Mouse (Mus musculus): Measurements from ENCODE around the gene Erich4.

Gene Erich4

GRCm38 (mm10) chr7:25623857-25624370 lies 8.2 kb upstream of the Erich4 start:
- DNase-seq (ENCODE audit: low read depth, low spot score) = no peak

GRCm38 (mm10) chr7:25620751-25621150 lies 5.1 kb upstream of the Erich4 start:
- no peak for DNase-seq (ENCODE audit: low read depth, low spot score)

- DNase-seq (ENCODE audit: low read depth, low spot score) = no peak
Measured at GRCm38 (mm10) chr7:25620101-25620500, 4.4 kb upstream of the Erich4 start.

GRCm38 (mm10) chr7:25619722-25619991 lies 4.0 kb upstream of the Erich4 start:
- no peak for DNase-seq (ENCODE audit: low read depth, low spot score)

GRCm38 (mm10) chr7:25618865-25619721 lies 3.4 kb upstream of the Erich4 start, which contains the start of gene Dmac2:
Dmac2 (plus strand) TSS chr7:25619414.
- DNase-seq (ENCODE audit: low read depth, low spot score) = peak; percentile 88

DNA sequence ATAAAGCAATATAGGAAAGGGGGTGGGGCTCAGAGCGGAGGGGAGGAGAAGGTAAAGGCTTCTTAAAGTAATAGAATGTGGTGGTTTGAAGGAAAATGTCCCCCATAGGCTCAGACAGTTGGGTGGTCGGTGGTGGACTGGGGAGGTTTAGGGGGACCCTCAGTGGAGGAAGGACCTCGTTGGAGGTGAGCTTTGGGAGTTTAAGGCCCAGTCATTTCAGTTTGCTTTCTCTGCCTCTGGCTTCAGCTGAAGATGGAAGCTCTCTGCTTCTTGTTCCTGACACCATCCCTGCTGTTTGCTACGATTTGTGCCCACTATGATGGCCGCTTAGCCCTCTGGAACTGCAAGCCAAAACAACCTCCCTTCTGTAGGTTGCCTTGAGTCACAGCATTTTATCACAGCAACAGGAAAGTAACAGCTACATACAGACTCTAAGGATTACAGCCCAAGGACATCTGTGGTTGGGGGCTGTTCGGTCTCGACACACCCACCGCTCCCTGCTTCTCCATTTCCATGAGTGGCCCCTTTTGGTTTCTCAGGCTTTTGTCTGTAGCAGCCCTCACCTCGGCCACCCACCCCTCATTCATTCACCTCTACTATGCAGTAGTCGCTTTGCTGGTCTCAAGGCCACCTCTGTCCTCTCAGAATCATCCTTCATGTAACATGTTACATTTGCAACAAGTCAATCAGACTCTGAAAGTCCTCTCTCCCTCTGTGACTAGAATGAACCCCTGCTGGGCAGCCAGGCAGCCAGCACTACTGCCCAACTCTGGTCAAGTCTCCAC lies 1.9 kb upstream of the Erich4 start:
- DNase-seq (ENCODE audit: low read depth, low spot score) = no peak

DNA sequence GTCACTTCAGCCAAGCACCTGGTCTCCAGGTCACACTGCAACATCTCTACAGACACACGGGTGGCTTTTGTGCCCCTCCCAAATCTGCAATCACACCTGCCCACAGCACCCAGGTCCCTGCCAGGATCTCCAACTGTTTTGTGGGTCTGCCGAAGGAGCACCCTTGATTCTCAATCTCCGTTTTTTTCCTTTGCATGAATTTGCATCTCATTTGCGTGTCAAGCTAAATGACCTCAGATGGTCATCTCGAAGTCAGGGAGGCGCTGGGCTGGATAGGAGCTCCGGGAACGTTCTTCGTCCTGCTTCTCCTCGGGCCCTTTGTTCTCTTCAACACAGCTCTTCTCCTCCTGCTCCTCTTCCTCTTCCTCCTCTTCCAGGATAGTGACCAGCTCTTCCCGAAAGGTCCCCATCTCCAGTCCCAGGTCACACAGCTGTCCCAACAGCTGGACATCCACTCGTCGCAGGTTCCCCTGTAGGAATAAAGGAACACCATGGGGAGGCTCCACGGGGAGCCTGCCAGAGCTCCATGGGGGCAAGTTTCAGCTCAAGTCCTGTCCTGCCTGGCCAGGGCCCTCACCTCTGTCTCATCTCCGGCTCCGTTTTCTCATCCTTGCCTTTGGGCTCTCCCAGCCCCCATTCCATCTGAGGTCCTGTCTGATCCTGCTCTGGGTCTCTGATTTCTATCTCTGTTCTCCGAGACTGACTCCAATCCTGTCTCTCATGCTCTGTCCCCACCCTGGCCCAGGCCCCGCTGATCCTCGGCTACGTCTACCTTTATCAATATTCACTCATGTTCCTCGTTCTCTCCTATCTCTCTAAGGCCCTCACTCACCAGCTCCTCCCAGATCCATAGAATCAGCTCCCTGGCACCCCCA lies 624 bp downstream of the Erich4 start:
- no peak for DNase-seq (ENCODE audit: low read depth, low spot score)

- no peak for DNase-seq (ENCODE audit: low read depth, low spot score)
Measured at GRCm38 (mm10) chr7:25614086-25614485, 1.6 kb downstream of the Erich4 start.

DNA sequence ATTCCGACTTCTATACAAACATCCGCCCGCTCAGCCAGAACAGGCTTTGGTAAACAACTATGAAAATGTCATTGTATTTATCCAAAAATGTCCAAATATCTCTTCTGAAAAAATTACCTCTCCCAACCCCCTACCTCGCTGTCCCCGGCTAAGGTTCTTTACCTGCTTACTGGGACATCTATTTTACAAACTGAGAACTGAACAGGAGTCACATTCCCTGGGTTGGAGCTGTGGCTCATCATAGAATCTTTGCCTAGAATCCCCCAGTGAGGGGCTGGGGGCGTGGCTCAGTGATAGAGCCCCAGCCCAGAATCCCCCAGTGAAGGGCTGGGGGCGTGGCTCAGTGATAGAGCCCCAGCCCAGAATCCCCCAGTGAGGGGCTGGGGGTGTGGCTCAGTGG lies 4.2 kb downstream of the Erich4 start:
- DNase-seq (ENCODE audit: low read depth, low spot score) = no peak

- DNase-seq (ENCODE audit: low read depth, low spot score) = no peak
Measured at GRCm38 (mm10) chr7:25610056-25610455, 5.6 kb downstream of the Erich4 start.

GRCm38 (mm10) chr7:25607196-25607595 lies 8.5 kb downstream of the Erich4 start:
- no peak for DNase-seq (ENCODE audit: low read depth, low spot score)

GRCm38 (mm10) chr7:25606625-25607063 lies 9.0 kb downstream of the Erich4 start:
- DNase-seq (ENCODE audit: low read depth, low spot score) = no peak

DNA sequence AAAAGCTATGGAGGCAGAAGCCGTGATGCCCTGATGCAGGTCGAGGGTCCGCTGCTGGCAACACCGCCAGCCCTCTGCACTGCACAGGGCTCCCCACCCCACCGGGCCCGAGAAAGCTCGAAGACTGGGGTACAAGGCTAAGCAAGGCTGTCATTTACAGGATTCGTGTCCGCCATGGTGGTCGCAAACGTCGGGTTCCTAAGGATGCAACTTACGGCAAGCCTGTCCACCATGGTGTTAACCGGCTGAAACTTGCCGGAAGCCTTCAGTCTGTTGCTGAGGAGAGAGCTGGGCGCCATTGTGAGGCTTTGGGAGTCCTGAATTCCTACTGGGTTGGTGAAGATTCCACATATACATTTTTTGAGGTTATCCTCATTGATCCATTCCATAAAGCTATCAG lies 14.3 kb downstream of the Erich4 start:
- no peak for DNase-seq (ENCODE audit: low read depth, low spot score)

DNA sequence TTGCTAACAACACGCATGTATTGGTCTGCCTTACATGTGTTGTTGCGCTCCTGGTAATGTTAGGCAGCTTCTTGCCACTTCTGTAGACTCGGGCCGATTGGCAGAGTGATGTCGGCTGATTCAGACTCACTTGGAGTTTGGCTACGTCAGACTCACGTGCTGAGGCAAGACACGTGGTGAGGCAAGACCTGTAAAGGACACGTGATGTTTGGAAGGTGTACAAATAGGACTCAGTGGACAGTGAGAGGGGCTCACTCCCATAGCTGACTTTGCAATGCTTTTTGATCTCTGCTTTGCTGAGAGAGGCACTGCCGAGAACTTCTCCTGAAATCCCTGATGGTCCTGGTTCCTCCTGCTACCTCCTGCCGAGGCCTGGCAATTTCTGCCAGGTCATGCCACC lies 15.0 kb downstream of the Erich4 start:
- DNase-seq (ENCODE audit: low read depth, low spot score) = no peak

- peak; percentile 62 for DNase-seq (ENCODE audit: low read depth, low spot score)
Measured at GRCm38 (mm10) chr7:25599663-25600062, 16.0 kb downstream of the Erich4 start.

DNA sequence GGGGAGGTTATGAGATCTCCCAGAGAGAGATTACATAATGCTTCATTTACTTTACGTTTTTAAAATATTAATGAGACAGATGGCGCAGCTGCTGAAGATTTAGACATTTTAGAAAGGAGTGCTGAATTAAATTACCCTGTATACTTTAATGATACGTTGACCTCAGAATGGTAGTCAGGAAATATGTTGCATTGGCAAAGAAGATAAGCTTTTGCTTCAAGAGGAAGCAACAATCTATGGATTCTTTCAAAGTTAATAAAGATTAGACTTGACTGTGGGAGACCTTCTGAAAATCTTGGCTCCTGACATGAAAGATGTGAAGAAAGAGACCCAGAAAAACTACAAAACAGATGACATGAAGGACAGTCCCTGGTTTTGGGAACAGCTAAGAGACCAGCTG lies 21.8 kb downstream of the Erich4 start:
- no peak for DNase-seq (ENCODE audit: low read depth, low spot score)

DNA sequence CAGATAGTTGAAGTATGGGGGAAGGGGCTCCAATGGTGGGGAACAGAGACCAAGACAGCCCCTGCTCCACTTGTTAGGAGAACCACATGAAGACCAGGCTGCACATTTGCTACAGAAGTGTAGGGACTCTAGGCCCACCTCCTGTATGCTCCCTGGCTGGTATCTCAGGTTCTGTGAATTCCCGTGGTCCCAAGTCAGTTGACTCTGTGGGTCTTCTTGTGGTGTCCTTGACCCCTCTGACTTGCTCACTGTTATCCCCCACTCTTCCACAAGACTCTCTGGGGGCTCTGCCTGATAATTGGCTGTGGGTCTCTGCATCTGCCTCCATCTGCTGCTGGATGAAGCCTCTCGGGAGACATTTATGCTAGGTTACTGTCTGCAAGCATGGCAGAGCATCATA lies 24.5 kb downstream of the Erich4 start:
- no peak for DNase-seq (ENCODE audit: low read depth, low spot score)

GRCm38 (mm10) chr7:25585351-25586204 lies 30.1 kb downstream of the Erich4 start:
- no peak for DNase-seq (ENCODE audit: low read depth, low spot score)

DNA sequence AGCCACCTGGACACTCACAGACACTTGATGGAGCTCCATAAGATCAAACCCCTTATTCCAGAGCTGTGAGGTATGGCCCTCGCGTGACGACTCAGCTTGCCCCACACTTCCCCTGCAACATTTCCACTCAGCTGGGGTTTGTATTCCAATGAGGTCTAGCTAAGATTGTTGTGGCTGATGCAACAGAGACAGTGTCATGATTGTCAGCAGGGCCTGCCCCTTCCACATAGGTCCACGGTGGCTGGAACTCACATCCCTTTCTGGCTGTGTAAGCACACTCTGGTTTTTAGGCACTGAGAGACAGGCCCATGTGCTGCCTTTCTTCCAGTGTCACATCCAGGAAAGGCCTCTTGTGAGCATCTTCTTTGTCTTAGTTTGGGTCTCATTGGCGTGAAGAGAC lies 31.0 kb downstream of the Erich4 start:
- no peak for DNase-seq (ENCODE audit: low read depth, low spot score)

DNA sequence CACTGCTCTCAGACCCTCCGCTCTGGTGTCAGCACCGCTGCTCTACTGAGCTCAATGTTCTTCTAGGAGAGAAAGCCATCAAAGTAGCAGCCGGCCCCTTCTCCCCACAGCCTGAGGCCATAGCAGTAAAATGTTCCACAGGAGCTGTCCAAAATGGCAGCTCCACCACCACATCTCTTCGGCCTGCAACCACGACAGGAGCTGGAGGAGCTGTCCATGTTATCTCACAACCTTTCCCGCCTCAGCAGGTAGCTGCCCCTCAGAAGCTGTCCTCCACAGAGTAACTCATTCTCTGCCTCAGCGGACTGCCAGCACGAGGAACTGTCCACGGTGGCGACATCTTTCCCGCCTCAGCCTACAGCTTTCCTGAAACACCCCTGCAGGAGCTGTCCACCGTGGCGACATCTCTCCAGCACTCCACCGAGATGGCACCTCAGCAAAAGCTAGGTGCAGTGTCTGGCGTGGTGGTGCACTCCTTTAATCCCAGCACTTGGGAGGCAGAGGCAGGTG lies 33.3 kb downstream of the Erich4 start:
- DNase-seq (ENCODE audit: low read depth, low spot score) = no peak

GRCm38 (mm10) chr7:25579441-25579840 lies 36.3 kb downstream of the Erich4 start:
- DNase-seq (ENCODE audit: low read depth, low spot score) = no peak

All from retina, postnatal 7 days (tissue).